Mouse (Mus musculus) hematopoietic multipotent progenitor cell, adult 10-12 weeks (in vitro differentiated cells): Measurements from ENCODE around the gene Smap2. TPM values are rescaled to one million over a fixed set of nuclear protein-coding genes. Genes with fewer than 3 reads are reported as not detected.

ENCODE experiments used
- polyA plus RNA-seq: library from polyadenylated mRNA; stranded (reverse); fragments of >175 nt; gene quantifications from 2 replicates; pipeline ENCODE4 v1.2.3, GENCODE M21; 2012; ENCODE audit warnings: low replicate concordance

Smap2 gene
- polyA plus RNA-seq: 65.4 and 90.4 TPM in 2 replicates

GRCm38 (mm10) chr4:121016928-121017657, at the start of gene Smap2:
Gene Smap2 (minus strand): TSS chr4:121017247.

GRCm38 (mm10) chr4:121039331-121040115, 22.5 kb upstream of the Smap2 start, which contains the start of gene Col9a2:
Gene Col9a2 (plus strand): TSS chr4:121039385.

GRCm38 (mm10) chr4:120951428-120951973, 65.5 kb downstream of the Smap2 start, which contains the start of gene Zfp69:
Gene Zfp69 (minus strand): TSS chr4:120951699.

GRCm38 (mm10) chr4:120924554-120925299, 92.3 kb downstream of the Smap2 start, which contains the start of gene Exo5:
Gene Exo5 (minus strand): TSS chr4:120925017.

Other genes with a start within 250 kb of the Smap2 start
- 60.3 and 111 TPM in 2 replicates for gene Nfyc, start 185.7 kb downstream of the Smap2 start, polyA plus RNA-seq
- gene Rims3, start 162.4 kb downstream of the Smap2 start, polyA plus RNA-seq: 16.2 and 18.0 TPM in 2 replicates
- 8.3 TPM in 2 replicates for gene Exo5, start 92.2 kb downstream of the Smap2 start, polyA plus RNA-seq
- gene Zfp69, start 65.5 kb downstream of the Smap2 start, polyA plus RNA-seq: 4.7 and 14.5 TPM in 2 replicates
- 0.17 and 0.93 TPM in 2 replicates for gene Col9a2, start 22.1 kb upstream of the Smap2 start, polyA plus RNA-seq
- gene Zmpste24, start 81.0 kb upstream of the Smap2 start, polyA plus RNA-seq: 2.7 and 5.7 TPM in 2 replicates
- gene Tmco2, start 92.0 kb upstream of the Smap2 start, polyA plus RNA-seq: not detected in 2 replicates
- gene Rlf, start 197.8 kb upstream of the Smap2 start, polyA plus RNA-seq: 4.1 and 5.8 TPM in 2 replicates